Mouse (Mus musculus) erythroid progenitor cell, adult 5-6 weeks (primary cell): ENCODE measurements at regions not wholly inside any gene's neighbourhood (a gene's known extent, or its start where the extent isn't known, plus 50 kb on each side); places are given as distances from the start of the nearest gene placed in this dataset.
A peak's percentile ranks its signal among the peaks of the same experiment; 100 is the strongest.

Source experiments
- ATAC-seq: replicated peaks from 2 replicates; pipeline ENCODE4 v1.8.0; 2016; ENCODE audit warnings: moderate number of reproducible peaks, mild to moderate bottlenecking, moderate TSS enrichment, inconsistent platforms; ENCODE audit not compliant: poor library complexity, low FRiP score, severe bottlenecking

DNA sequence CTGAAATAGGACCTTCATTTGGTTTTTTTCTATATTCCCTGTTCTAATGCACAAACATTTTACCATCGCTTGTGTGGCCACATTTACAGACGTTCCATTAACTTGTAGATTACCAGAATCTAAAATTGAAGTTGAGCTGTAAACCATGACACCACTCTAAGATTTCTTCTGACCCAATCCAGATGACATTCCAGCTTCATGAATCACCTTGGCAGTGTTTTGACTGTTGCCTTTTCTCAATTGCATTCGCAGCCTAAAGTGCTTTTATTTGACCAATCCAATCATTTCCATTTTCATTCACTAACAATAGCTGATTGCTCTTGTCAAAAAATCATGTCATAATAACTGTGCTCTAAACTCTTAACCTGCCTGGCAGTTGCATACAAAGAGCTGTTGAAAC lies 144.8 kb downstream of the Mdfic start:
- ATAC-seq, result no peak

DNA sequence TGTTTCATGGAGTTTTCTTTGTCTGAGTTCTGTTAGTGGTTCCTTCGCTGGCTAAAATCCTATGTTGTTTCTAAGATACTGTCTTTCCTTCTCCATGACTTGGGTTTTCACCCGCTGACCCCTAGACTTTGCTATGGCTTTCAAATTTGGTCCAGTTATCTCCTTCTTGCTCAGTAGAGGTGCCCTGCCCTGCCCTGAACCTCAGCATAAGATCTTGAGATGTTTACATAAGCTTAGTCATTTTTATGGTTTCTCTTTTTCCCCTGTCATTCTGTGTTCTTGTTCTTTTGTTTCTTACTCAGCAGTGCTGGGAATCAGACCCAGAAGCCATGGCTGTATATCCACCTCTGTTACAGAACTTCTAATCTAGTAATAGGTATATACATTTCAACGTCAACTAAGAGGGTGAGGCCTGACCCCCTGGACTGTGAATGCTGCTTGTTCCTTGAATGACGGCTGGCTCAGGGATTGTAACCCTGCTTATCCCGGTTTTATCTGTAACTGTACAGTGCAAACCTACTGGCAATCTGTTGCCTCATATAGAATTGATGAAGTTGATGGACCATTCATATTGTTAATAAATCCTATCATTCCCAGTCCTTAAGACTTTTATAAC lies 161.9 kb downstream of the Mdfic start:
- no peak for ATAC-seq

DNA sequence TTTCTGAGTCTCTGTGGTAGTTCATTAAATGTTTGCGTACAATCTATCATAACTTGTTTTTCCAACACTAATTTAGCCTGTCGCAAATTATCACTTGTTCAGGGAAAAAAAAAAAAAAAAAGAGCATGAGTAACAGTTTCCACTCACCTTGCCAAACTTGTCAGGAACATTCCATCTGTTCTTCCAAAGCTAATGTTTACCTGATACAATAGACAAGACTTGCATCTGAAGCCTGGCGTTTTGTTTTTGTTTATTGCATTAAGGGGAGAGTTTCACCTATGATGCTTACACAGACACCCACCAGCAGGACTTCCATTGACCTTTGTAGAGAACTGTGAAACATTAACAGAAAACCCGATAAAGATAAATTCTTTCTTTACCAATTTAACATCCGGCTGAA lies 172.6 kb downstream of the Mdfic start:
- no peak for ATAC-seq

DNA sequence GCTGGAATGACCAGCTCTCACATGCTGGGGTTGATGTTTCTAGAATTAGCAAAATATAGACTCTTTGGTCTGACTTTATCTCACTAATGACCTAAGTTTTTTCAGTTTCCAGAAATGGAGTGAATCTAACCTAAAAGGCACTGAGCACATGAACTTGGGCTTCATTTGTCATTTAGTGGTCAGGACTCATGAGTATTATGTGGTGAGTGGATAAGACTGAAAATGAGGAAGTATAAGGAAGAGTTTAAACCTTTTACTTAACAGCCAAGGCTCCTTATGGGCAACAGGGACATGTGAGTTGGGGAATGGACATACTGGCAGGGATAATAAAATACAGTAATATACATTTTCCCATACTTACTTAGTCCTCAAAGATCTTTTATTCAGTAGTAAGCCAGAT lies 180.0 kb downstream of the Mdfic start:
- no peak for ATAC-seq

DNA sequence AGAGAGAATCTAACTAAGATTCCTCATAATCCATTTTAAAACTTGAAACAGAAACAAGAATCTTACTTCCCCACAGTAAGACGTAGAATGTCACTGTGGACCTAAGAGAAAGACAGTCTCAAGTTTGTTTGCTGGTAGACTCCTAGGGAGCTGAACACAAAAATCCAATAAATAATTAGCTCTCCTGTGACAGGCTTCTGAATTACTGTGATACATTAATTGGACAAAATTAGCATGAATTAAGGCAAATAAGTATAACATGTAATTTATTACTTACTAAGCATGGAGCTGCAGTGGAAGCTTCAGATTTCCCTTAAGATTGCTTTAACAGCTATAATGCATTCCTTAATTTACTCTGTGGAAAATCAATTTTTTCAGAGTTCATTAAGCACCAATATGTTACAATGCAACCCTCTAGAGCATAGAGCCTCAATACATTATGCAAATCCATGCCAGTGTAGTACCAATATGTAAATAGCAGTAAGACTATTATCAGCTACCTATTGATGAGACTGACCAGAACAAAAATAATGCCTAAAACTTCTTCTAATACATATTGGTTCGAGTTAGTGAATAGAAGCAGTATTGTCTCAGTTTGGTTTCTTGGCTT lies 182.3 kb downstream of the Mdfic start:
- no peak for ATAC-seq

DNA sequence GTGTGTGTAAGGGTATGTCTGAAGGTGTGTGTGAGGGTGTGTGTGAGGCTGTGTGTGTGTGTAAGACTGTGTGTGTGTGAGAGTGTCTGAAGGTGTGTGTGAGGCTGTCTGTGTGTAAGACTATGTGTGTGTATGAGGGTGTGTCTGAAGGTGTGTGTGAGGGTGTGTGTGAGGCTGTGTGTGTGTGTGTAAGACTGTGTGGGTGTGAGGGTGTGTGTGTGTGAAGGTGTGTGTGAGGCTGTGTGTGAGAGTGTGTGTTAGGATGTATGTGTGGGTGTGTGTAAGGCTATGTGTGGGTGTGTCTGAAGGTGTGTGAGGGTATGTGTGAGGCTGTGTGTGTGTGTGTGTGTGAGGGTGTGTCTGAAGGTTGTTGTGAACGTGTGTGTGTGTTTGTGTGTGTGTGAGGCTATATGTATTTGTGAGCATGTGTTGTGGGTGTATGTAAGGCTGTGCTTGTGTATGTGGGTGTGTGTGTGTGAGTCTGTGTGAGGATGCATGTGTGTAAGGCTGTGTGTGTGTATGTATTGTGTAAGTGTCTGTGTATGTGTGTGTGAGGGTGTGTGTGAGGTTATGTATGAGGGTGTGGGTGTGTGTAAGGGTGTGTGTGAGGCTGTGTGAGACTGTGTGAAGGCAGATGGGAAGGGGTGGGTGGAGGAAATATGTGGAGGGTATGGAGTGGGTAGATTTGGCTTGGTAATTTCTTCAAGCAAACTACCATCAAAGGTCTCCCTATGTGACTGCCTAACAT lies 190.1 kb downstream of the Mdfic start:
- ATAC-seq, result peak; percentile 25; the same call in 1 of the 2 replicates

DNA sequence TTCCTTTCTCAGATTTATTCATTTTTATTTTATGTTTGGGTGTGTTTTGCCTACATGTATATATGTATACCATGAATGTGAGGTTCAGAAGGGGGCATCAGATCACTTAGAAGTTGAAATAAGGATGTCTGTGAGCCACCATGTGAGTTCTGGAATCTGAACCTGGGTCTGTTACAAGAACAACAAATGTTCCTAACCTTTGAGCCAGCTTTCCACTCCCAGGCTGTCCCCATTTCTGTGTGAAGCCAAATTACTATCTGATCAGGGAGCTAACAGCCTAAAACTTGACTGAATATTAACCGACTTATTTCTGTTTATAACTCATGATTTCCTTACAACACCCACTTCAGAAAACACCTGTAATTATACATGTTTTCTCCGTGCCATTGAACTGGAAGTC lies 209.2 kb downstream of the Mdfic start:
- ATAC-seq, result no peak

DNA sequence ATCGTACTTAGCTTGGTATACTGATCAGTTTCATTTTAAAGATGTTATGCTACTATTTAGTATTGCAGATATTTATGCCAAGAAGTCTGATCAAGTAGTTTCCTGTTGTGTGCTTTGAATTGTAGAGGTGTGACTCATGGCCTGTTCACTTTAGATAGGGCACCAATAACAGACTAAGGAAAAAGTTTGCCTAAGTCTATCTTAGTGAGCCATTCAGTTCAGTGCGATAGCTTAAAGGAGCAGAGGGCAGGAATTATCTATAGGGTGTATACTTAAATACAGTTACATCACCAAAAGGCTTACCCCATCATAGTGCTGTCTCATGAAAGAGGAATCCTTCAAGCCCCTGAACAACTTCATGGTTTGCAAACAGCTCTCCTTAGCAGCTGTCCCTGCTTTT lies 229.8 kb downstream of the Mdfic start:
- ATAC-seq, result no peak

DNA sequence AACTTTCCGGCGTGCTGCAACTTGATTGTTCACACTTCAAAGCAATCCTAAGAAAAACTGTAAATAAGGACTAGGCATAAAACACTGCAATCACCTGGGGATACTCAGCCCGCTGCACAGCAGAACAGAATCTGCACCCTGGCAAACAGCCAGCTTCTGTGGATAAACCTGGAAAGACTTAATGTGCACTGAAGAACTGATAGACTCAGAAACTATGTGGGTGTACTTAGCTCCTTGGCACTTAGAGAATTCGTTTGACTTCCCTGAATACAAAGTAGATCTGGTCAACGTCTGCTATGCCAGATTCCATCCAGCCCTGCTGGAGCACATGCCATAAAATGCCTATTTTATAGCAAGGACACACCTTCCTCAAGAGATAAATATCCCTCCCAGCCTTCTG lies 266.9 kb downstream of the Mdfic start:
- no peak for ATAC-seq
